Mouse (Mus musculus) mouse trophoblast stem cell (cell line): ENCODE data around the gene Pcbp2.

Experiments
- in situ Hi-C, 2 experiments: fragments of 300-500 bp; cut with MseI, MboI; formaldehyde crosslinking; loops; 2 replicates in 1 of 2; 3 replicates in 1 of 2; pipeline ENCODE4 v1.15.1; 2025

Gene Pcbp2

DNA sequence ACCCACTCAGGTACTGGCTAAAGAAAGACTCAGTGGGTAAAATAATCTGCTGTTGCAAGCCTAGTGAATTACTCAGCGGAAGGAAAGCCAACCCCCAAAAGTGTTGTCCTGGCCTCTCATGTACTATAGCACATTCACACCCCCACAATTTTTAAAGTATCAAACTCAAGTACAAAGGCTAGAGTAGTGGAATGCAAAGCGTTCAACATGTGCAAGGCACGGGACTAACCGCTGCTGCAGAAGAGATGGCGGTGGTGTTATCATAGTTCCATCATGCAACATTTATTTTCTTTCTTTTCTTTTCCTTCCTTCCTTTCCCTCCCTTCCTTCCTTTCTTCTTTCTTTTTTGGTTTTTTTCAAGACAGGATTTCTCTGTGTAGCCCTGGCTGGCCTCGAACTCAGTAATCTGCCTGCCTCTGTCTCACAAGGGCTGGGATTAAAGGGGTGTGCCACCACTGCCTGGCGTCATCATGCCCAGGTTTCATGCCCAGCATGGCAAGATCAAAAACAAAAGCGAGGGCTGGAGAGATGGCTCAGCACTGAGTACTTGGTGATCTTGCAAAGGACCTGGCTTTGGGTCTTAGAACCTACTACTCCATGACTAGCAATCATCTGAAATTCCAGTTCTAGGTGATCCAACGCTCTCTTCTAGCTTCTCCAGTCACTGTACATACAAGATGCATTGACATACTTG lies 35.6 kb downstream of the Pcbp2 start:
- in situ Hi-C loops: no loop called here

DNA sequence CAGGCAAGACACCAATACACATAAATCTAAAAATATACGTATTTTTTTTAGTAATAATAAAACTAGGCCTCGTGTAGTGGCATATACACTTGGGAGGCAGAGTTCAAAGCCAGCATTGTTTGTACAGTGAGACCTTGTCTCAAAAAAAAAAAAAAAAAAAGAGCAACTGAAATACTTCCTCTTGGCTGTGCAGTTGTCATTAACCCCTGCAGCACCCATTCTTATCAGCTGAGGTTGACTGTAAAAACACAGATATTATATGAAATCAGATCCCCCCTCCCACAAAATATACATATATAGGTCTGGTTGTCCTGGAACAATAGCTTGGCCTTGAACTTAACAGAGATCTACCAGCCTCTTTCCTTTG lies 36.1 kb downstream of the Pcbp2 start:
- in situ Hi-C loops: no loop called here

DNA sequence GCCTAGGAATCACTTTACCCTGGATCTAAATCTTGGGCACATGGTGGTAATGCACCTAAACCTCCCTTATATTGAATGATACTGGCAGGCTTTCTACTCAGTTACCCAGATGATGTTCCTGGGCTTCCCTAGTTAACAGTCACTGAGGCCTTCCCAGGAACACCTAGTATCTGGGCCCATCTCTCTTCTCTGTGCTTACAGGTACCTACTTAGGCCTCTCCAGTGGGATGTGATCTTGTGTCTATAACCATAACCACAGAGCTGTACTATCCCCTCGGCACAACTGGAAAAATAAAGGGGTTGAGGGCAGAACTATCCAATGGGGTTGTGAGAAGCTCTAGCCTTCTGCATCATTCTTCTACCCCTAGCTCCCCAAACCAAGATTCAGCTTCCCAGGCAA lies 36.5 kb downstream of the Pcbp2 start:
- in situ Hi-C loops: no loop called here

- in situ Hi-C loops: no loop called here
These were observed 37.2 kb downstream of the Pcbp2 start for GRCm38 (mm10) chr15:102507561-102507960.

GRCm38 (mm10) chr15:102508336-102508735 lies 38.0 kb downstream of the Pcbp2 start:
- in situ Hi-C loops: no loop called here

DNA sequence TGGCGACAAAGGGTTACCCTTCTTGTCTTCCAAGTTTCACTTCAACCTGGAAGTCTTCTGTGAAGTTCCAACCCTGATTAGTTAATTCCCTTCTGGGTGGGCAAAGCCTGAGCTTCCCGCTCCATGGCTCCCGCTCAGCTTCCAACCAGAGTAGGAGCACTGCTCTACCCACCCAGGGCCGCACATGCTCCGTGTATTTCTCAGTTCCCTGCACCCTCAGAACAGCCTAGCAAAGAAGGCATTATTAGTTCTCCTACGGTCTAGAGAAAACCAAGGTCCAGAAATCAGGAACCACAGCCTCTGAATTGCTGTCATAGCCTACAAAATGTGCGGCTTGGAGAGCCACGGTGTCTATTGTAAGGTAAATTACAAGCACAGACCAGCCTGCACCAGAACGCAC lies 39.8 kb downstream of the Pcbp2 start:
- in situ Hi-C loops: no loop called here

DNA sequence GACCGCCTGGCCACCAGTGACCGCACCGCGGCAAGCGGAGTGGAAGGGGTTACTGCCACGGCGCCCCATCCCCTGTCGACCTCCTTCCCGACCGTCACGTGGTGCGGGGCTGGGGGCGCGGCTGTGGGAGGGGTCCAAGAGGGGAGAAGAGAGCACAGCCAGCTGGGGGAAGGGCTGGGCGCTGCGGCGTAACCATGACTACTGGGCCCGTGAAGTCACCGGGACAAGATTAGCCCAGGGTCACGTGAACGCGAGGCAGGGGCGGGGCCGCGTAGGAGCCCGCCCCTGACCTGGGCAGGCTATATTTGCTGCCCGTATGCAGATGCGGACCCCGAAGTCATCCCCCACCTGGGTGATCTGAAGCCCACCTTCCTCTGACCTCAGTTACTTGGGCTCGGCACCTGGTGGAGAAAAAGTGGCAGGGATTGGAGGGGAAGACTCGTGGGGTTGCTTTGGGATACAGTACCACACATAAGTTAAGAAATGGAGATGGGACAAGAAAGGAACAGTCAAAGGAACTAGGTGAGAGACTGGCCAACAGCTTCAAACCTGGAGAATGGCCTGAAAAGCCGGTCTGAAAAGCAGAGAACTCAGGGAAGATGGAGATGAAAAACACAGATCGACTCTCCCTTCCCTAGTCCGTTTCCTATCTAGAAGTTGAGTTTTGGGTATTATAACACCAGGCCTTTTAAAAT lies 40.4 kb downstream of the Pcbp2 start:
- in situ Hi-C loops: no loop called here

DNA sequence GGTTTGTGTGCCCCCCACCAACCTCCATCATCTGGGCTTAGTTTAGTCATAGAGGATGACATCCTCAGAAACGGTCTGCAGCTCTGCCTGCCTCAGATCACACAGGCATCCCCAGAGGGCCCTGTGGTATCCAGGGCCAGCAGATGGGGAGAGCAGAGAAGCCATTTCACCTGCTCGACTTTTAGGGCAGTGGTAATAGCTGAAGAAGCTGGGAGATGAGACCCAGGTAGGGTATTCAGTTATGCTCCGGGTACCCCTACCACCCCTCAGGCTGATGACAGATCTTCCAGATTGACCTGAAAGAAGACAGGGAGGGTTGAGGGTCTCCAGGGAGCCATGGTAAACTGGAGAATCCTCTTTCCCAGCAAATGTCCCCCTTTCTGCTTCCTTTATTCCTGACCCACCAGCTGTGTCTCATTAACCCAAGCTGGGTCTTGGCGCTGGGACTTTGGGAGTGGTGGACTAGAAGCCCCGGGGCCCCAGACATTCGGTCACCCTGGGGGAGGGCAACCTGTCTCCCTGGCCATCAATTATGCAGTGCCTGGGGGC lies 41.0 kb downstream of the Pcbp2 start:
- in situ Hi-C loops: no loop called here

- in situ Hi-C loops: no loop called here
These were observed 41.7 kb downstream of the Pcbp2 start for GRCm38 (mm10) chr15:102512010-102512409.

GRCm38 (mm10) chr15:102512471-102512870 lies 42.1 kb downstream of the Pcbp2 start:
- in situ Hi-C loops: no loop called here

GRCm38 (mm10) chr15:102513004-102513403 lies 42.7 kb downstream of the Pcbp2 start:
- in situ Hi-C loops: no loop called here

DNA sequence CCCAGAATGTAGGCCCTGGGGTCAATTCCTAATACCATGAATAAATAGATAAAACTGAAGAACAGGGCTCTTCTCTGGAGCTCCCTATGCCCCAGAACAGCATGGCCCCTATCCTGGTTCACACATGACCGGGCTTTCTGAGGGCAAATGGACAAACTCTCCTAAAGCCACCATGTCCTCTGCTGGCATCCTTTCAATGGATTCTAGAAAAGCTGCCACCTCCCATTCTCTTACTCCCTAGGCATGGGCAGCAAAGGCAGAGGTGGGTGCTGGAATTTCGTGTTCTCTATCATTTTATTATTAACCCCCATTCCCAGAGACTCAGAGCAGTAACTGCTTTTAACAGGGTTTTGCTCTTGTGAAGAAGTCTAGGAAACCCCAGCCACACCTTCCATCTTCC lies 44.9 kb downstream of the Pcbp2 start:
- in situ Hi-C loops: no loop called here

- in situ Hi-C loops: no loop called here
These were observed 45.5 kb downstream of the Pcbp2 start for GRCm38 (mm10) chr15:102515791-102516190.

DNA sequence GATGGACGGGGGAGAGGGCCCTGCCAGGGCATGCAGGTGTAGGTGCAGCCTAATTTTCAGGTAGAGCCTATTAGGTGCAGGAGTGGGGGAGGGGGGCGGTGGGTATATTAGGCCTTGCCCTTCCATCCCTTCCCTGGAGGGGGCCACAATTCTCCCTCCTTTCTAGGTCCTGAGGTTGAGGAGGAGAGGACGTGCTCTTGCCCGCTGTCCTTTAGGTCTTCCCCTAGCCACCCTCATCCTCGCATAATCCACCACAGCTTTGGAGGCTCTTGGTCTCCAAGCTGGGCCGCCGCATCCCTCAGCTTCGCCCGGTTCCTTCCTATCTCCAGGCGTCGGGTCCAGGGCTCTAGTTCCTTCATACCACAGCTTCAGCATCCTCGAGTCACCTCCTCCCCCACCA lies 46.0 kb downstream of the Pcbp2 start:
- in situ Hi-C loops: no loop called here

GRCm38 (mm10) chr15:102516728-102517404 lies 46.5 kb downstream of the Pcbp2 start, which contains the start of gene Map3k12:
TSS of gene Map3k12 (minus strand) at chr15:102517064.
- in situ Hi-C loops: no loop called here

DNA sequence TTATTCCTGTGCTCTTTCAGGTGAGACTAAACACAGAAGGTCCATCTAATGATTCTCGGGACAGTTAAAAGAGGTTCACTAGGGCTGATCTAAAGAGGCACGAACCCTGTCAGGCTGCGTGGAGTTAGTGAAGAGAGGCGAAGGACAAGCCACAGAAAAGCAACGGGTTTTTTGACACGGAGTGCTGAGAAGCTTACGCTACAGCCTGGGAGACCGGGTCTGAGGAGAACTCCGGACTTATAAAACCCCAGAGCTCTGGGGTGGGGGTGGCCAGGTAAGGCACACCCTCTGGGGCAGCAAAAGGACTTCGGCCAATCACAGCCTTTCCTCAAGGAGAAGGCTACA lies 47.3 kb downstream of the Pcbp2 start:
- in situ Hi-C loops: no loop called here

- in situ Hi-C loops: no loop called here
These were observed 47.9 kb downstream of the Pcbp2 start, which contains the start of gene Tarbp2 for GRCm38 (mm10) chr15:102517976-102518858. TSS of gene Tarbp2 (plus strand) at chr15:102518192.

DNA sequence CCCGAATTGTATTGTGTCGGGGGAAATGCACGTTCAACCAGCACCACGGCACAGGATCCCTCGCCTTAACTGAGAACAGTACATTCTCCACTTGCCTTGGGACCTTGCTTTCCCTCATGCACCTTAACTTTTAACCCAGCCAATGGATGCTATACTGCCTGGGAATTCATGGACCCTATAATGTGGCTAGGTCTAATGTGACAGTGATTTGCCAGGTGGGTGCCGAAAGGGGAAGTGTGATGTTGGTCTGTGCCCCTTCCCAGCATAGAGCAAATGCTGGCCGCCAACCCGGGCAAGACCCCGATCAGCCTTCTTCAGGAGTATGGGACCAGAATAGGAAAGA lies 48.5 kb downstream of the Pcbp2 start:
- in situ Hi-C loops: no loop called here

- in situ Hi-C loops: no loop called here
These were observed 49.1 kb downstream of the Pcbp2 start for GRCm38 (mm10) chr15:102519211-102520141.

- in situ Hi-C loops: no loop called here
These were observed 50.1 kb downstream of the Pcbp2 start for GRCm38 (mm10) chr15:102520416-102520815.

GRCm38 (mm10) chr15:102521480-102521879 lies 51.1 kb downstream of the Pcbp2 start:
- in situ Hi-C loops: no loop called here
